Mouse (Mus musculus): ENCODE data around the gene Syngr3. TPM values are rescaled to one million over a fixed set of nuclear protein-coding genes. Genes with fewer than 3 reads are reported as not detected.

Syngr3 gene
- polyA plus RNA-seq, 1 experiment from 2014 or later: 7.0 TPM

DNA sequence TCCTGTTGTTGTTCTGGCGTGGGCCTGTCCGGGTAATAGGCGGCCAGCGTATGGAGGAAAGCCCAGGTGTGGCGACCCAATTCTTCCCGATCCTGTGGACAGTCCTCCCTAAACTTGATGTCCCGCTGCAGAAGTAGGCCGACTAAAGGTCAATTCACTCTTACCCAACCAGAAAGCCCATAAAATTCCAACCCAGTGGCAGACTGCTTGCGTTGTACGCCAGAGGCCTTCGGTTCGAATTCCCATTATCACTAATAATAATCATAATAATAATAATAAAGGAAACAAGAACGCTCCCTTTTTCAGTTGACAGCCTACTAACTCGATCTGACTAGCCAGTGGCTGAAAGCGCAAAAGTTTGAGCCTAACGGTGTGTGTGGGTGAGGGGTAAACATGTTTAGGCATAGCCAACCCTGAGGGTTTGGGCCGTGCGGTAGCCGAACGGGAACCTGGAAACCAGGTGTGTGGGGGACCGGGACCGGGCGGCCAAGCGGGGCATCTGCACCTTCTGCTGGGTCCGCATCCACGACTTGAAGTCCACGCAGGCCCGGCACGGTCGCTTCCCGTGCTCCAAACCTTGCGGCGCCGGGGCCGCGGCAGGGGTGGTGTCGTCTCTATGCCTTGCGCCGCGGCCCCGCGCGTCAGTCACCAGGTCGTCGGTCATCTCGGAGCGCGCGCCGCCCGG is 5.7 kb upstream of the Syngr3 start:
- ATAC-seq: no peak; the same call in 1 of the 2 replicates

DNA sequence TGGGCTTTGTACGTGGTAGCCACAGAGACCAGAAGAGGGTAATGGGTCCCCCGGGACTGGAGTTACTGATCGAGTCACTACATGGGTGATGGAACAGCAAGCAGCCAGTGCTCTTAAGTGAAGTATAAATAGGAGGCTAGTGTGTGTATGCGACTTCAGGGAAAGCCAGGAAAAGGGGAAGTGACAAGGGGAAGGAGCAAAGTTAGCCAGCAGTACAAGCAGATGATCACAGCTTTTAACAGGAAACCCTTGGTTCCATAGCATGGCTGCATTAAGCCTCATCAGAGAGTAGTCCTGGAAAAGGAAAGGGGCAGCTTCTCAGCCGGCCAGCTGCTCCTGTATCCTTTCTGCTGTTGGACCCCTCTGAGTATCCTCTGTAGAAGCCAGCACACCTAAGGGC is 2.6 kb upstream of the Syngr3 start:
- H3K27ac ChIP-seq: no peak overlapping the region
- no peak overlapping the region for H3K9ac ChIP-seq
- H3K4me3 ChIP-seq (replicated peaks): no peak overlapping the region
- H3K27me3 ChIP-seq (replicated peaks): peaks cover 38% of the 10 kb centered on the region
- no peaks in the 10 kb centered on the region for H3K9me3 ChIP-seq
- H3K4me2 ChIP-seq (replicated peaks): no peak overlapping the region
- ATAC-seq: no peak
- H3K36me3 ChIP-seq: no peaks in the 10 kb centered on the region
- peaks cover 23% of the 10 kb centered on the region for H3K4me1 ChIP-seq (replicated peaks)
- 84% methylated on average over 5 of the region's 5 CpGs for whole genome bisulfite sequencing

More for the DNA sequence above, 5.7 kb upstream of the Syngr3 start:
- peaks cover 7% of the 10 kb centered on the region for H3K27me3 ChIP-seq (replicated peaks)
- H3K36me3 ChIP-seq: 0 out of 2 replicates have a peak, but pooled peaks cover 7% of the 10 kb centered on the region
- WGBS: 6% methylated on average over 51 of the region's 51 CpGs
- peak overlapping the region; percentile 91 for H3K4me2 ChIP-seq (replicated peaks)
- H3K4me1 ChIP-seq (replicated peaks): peaks cover 26% of the 10 kb centered on the region
- H3K27ac ChIP-seq: peak overlapping the region; percentile 91
- peak overlapping the region; percentile 84 for H3K9ac ChIP-seq
- peak overlapping the region; percentile 80 for H3K4me3 ChIP-seq (replicated peaks)
- no peaks in the 10 kb centered on the region for H3K9me3 ChIP-seq

- Histone ChIP-seq H3K27me3 (replicated peaks) (peaks cover 46% of the 10 kb centered on the region), H3K9ac (peak overlapping the region; percentile 26; the same call in 1 of the 2 replicates), H3K36me3 (no peaks in the 10 kb centered on the region), H3K4me3 (replicated peaks) (peak overlapping the region; percentile 39), H3K9me3 (no peaks in the 10 kb centered on the region), H3K27ac (no peak overlapping the region), H3K4me1 (replicated peaks) (peaks cover 21% of the 10 kb centered on the region), H3K4me2 (replicated peaks) (peak overlapping the region; percentile 79)
- 19% methylated on average over 23 of the region's 23 CpGs for WGBS
- ATAC-seq: no peak
Observed at GRCm38 (mm10) chr17:24687599-24687998, 2.2 kb downstream of the Syngr3 start.

- Histone ChIP-seq H3K9me3 (no peaks in the 10 kb centered on the region), H3K36me3 (no peaks in the 10 kb centered on the region; the same call in 1 of the 2 replicates), H3K27me3 (replicated peaks) (peaks cover 46% of the 10 kb centered on the region), H3K9ac (peak overlapping the region; percentile 26; the same call in 1 of the 2 replicates), H3K4me1 (replicated peaks) (peaks cover 21% of the 10 kb centered on the region), H3K27ac (no peak overlapping the region), H3K4me3 (replicated peaks) (peak overlapping the region; percentile 39), H3K4me2 (replicated peaks) (peak overlapping the region; percentile 79)
- ATAC-seq: peak; percentile 70
- 1% methylated on average over 25 of the region's 25 CpGs for WGBS
Observed at GRCm38 (mm10) chr17:24687146-24687595, 2.6 kb downstream of the Syngr3 start.

- H3K27me3 ChIP-seq (replicated peaks): peaks cover 46% of the 10 kb centered on the region
- H3K4me2 ChIP-seq (replicated peaks): peak overlapping the region; percentile 41; the same call in 1 of the 2 replicates
- H3K9me3 ChIP-seq: no peaks in the 10 kb centered on the region
- peaks cover 5% of the 10 kb centered on the region for H3K36me3 ChIP-seq
- H3K9ac ChIP-seq: no peak overlapping the region
- peaks cover 21% of the 10 kb centered on the region for H3K4me1 ChIP-seq (replicated peaks)
- ATAC-seq: peak; percentile 61
- no peak overlapping the region for H3K27ac ChIP-seq
- 27% methylated on average over 16 of the region's 16 CpGs for WGBS
- no peak overlapping the region; the same call in 1 of the 2 replicates for H3K4me3 ChIP-seq (replicated peaks)
Observed at GRCm38 (mm10) chr17:24686514-24686913, 3.2 kb downstream of the Syngr3 start.

GRCm38 (mm10) chr17:24677500-24678080 is 12.2 kb downstream of the Syngr3 start:
- Histone ChIP-seq H3K27ac (peak overlapping the region; percentile 72), H3K36me3 (peaks cover 52% of the 10 kb centered on the region), H3K4me1 (replicated peaks) (peaks cover 6% of the 10 kb centered on the region; the same call in 1 of the 2 replicates), H3K4me2 (replicated peaks) (peak overlapping the region; percentile 22), H3K9ac (peak overlapping the region; percentile 13; the same call in 1 of the 2 replicates), H3K9me3 (no peaks in the 10 kb centered on the region), H3K27me3 (replicated peaks) (no peaks in the 10 kb centered on the region), H3K4me3 (replicated peaks) (no peak overlapping the region)
- ATAC-seq: peak; percentile 88
- WGBS: 75% methylated on average over 24 of the region's 24 CpGs

- H3K27ac ChIP-seq: 0 out of 2 replicates have a peak overlapping the region, but pooled peaks have one; percentile 6
Observed at GRCm38 (mm10) chr17:24676877-24677276, 12.9 kb downstream of the Syngr3 start.

DNA sequence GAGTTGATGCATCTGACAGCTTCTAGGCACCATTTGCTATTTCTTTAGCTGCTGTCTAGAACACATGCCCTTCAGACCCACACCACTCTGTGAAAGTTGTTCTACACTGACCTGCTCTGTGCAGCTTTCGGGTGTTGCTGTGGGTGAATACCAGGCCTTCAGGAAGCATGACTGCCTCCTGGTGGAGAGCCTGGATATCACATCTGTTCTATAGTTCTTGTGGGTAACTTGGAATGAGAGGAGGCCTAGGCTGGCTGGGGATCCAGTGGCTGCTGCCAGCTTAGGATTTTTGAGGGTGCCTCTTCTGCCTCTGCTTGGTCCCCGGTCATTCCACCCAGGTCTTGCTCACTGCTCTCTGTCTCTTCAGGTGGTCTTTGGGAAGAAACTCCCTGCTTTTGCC is 13.6 kb downstream of the Syngr3 start:
- Histone ChIP-seq H3K4me1 (replicated peaks) (peaks cover 19% of the 10 kb centered on the region), H3K36me3 (peaks cover 43% of the 10 kb centered on the region), H3K27ac (no peak overlapping the region), H3K4me3 (replicated peaks) (no peak overlapping the region), H3K4me2 (replicated peaks) (no peak overlapping the region), H3K9me3 (no peaks in the 10 kb centered on the region), H3K27me3 (replicated peaks) (no peaks in the 10 kb centered on the region), H3K9ac (no peak overlapping the region)
- 67% methylated on average over 2 of the region's 2 CpGs for WGBS
- ATAC-seq: no peak

More at GRCm38 (mm10) chr17:24676877-24677276, 12.9 kb downstream of the Syngr3 start:
- Histone ChIP-seq H3K27me3 (replicated peaks) (no peaks in the 10 kb centered on the region), H3K9ac (no peak overlapping the region), H3K4me2 (replicated peaks) (no peak overlapping the region), H3K36me3 (peaks cover 49% of the 10 kb centered on the region), H3K4me1 (replicated peaks) (peaks cover 12% of the 10 kb centered on the region), H3K4me3 (replicated peaks) (no peak overlapping the region), H3K9me3 (no peaks in the 10 kb centered on the region)
- 95% methylated on average over 5 of the region's 5 CpGs for WGBS
- no peak for ATAC-seq

DNA sequence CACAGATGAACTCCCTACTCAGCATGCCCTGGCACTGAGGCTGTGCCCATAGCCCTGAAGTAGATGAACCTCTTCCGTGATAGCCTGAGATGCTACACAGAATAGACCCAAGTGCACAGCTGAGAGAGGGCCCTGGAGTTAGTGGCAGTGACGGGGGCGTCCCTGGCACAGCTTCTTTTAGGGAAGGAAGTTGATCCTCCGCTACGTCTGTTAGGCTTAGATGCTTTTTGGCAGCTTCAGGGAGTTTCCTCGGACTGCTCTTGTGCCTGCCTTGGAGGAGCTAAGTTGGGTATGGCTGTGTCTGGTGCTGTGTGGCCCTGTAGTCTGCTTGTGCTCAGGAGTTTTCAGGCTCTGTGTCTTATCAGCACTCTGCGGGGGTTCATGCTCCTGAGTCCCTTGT is 15.5 kb downstream of the Syngr3 start:
- Histone ChIP-seq H3K27ac (no peak overlapping the region), H3K4me1 (replicated peaks) (peaks cover 27% of the 10 kb centered on the region), H3K9ac (no peak overlapping the region), H3K4me3 (replicated peaks) (no peak overlapping the region), H3K27me3 (replicated peaks) (no peaks in the 10 kb centered on the region), H3K4me2 (replicated peaks) (no peak overlapping the region), H3K9me3 (no peaks in the 10 kb centered on the region), H3K36me3 (peaks cover 25% of the 10 kb centered on the region)
- WGBS: 80% methylated on average over 7 of the region's 7 CpGs
- ATAC-seq: no peak

DNA sequence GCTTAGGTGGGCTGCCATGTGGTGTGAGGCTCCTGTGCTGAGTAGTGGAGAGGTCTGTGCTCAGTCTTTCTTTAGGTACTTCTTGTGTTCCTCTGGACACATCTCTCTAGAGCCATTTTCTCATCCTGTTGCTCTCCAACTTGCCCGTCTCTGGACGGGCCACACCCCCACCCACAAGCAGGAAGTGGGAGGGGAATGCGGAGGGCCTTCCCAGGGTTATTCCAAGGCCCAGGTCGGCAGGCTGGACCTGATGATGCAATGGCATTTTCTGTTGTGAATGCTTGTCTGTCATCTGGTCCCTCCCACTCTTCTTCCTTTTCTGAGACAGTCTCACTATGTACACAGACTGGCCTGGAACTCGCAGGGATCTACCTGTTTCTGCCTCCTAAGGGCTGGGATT is 17.6 kb downstream of the Syngr3 start:
- no peaks in the 10 kb centered on the region for H3K27me3 ChIP-seq (replicated peaks)
- H3K27ac ChIP-seq: peak overlapping the region; percentile 58; the same call in 1 of the 2 replicates
- H3K9ac ChIP-seq: no peak overlapping the region
- WGBS: 12% methylated on average over 5 of the region's 5 CpGs
- no peaks in the 10 kb centered on the region for H3K9me3 ChIP-seq
- H3K4me2 ChIP-seq (replicated peaks): peak overlapping the region; percentile 61
- H3K36me3 ChIP-seq: peaks cover 7% of the 10 kb centered on the region
- peak; percentile 44 for ATAC-seq
- H3K4me1 ChIP-seq (replicated peaks): peaks cover 35% of the 10 kb centered on the region
- peak overlapping the region; percentile 3 for H3K4me3 ChIP-seq (replicated peaks)

DNA sequence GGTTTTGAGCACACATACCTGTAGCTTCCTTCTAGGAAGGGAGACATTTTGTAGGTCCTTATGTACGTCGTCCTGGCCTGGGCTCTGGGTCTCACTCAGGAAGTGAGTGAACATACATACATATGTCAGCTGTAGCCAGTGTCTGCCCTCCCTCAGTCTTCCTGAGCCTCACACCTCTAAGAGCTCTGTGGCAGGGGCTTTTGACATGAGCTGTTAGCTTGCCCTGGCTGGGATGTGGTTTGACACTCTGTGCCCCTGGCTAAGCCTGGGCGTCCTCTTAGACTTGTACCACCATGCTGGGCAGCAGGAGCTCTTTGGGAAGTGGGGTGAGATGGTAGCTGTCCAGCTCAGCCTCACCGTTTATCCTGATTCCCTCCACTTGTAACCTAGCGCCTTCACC is 18.4 kb downstream of the Syngr3 start:
- Histone ChIP-seq H3K4me2 (replicated peaks) (peak overlapping the region; percentile 61), H3K4me1 (replicated peaks) (peaks cover 31% of the 10 kb centered on the region), H3K9me3 (no peaks in the 10 kb centered on the region), H3K27me3 (replicated peaks) (no peaks in the 10 kb centered on the region), H3K4me3 (replicated peaks) (0 out of 2 replicates have a peak overlapping the region, but pooled peaks have one; percentile 96), H3K36me3 (peaks cover 1% of the 10 kb centered on the region; the same call in 1 of the 2 replicates), H3K9ac (no peak overlapping the region), H3K27ac (no peak overlapping the region)
- WGBS: 62% methylated on average over 5 of the region's 5 CpGs
- no peak for ATAC-seq

GRCm38 (mm10) chr17:24670246-24670844 is 19.4 kb downstream of the Syngr3 start:
- Histone ChIP-seq H3K27me3 (replicated peaks) (no peaks in the 10 kb centered on the region), H3K9me3 (no peaks in the 10 kb centered on the region), H3K4me1 (replicated peaks) (peaks cover 28% of the 10 kb centered on the region), H3K27ac (peak overlapping the region; percentile 83; the same call in 1 of the 2 replicates), H3K4me3 (replicated peaks) (peak overlapping the region; percentile 96), H3K4me2 (replicated peaks) (peak overlapping the region; percentile 61), H3K9ac (peak overlapping the region; percentile 98), H3K36me3 (no peaks in the 10 kb centered on the region)
- WGBS: 7% methylated on average over 8 of the region's 8 CpGs
- no peak for ATAC-seq

Data from intestine, embryonic 15.5 days (tissue).